Mouse (Mus musculus): ENCODE results near the gene Gm17535.
"Not testable (repeated sequence)": the region's sequence is repeated elsewhere in the genome, so short reads cannot be mapped to it uniquely, and the experiment has no call there.

DNA sequence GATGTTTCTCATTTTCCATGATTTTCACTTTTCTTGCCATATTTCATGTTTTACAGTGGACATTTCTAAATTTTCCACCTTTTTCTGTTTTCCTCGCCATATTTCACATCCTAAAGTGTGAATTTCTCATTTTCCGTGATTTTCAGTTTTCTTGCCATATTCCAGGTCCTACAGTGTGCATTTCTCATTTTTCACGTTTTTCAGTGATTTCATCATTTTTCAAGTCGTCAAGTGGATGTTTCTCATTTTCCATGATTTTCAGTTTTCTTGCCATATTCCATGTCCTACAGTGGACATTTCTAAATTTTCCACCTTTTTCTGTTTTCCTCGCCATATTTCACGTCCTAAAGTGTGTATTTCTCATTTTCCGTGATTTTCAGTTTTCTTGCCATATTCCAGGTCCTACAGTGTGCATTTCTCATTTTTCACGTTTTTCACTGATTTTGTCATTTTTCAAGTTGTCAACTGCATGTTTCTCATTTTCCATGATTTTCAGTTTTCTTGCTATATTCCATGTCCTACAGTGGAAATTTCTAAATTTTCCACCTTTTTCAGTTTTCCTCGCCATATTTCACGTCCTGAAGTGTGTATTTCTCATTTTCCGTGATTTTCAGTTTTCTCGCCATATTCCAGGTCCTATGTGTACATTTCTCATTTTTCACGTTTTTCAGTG lies 11.0 kb upstream of the Gm17535 start, which contains the start of gene Gm10718:
- TF ChIP-seq GATA1, TAL1 (IDR thresholded peaks at IDR 0.05; ENCODE audit: low read length): not testable (repeated sequence)
